Mouse (Mus musculus): ENCODE data around the gene Zfp385b. TPM values are rescaled to one million over a fixed set of nuclear protein-coding genes. Genes with fewer than 3 reads are reported as not detected.

Gene Zfp385b
- polyA plus RNA-seq (2012; rRNA removed): 36.6 and 39.1 TPM in 2 replicates

DNA sequence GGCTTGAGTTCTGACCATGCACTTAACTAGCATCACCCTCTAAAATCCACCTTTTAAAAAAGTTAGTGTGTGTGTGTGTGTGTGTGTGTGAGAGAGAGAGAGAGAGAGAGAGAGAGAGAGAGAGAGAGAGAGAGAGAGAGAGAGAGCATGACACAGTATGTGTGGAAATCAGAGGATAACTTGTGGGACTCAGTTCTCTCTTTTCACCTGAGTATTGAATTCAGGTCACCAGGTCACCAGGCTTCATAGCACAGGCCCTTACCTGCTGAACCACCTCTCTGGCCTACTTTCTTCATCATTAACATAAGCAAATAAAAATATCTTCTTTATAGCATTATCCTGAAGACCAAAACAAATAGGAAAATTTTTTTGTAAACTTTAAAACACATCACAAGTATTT is at the start of gene Zfp385b:
Gene Zfp385b, minus strand, starts transcription at position 101 of the 400 bp plus-strand sequence.
- peaks cover 2% of the 10 kb centered on the region; the same call in 1 of the 2 replicates for H3K4me1 ChIP-seq (ENCODE audit: control insufficient read depth, insufficient read depth, low read length)

DNA sequence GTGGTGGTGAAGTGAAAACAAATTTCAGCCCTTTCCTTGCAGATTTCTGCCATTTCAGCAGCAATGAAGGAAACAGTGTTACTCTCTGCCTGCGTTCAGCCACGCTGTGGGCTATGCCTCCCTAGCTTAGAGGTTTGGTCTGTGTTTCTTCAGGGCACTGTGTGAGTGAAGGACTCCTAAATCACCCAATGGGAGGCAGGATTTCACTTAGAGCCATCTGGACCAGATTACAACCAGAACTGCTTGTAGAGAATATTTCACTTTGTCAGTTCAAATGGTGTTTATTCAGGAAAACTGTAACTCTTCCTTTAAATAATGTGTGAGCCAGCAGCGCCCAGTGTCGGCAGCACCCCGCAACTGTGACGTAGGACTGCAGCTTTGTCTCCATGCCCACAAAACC is 44.5 kb upstream of the Zfp385b start:
- Histone ChIP-seq H3K4me3 (ENCODE audit: insufficient read depth, low read length) (0 out of 2 replicates have a peak overlapping the region, but pooled peaks have one; percentile 3), H3K4me1 (ENCODE audit: control insufficient read depth, insufficient read depth, low read length) (no peaks in the 10 kb centered on the region), H3K27ac (ENCODE audit: insufficient read depth, low read length) (0 out of 2 replicates have a peak overlapping the region, but pooled peaks have one; percentile 1)
- TF ChIP-seq CTCF (IDR thresholded peaks at IDR 0.05; ENCODE audit: extremely low read depth, insufficient read depth, low read length) (no peak), POLR2A (IDR thresholded peaks at IDR 0.05; ENCODE audit: extremely low read depth, insufficient read depth, low read length) (no peak)

More for the DNA sequence above, at the start of gene Zfp385b:
- TF ChIP-seq CTCF (IDR thresholded peaks at IDR 0.05; ENCODE audit: extremely low read depth, insufficient read depth, low read length): no peak
- TF ChIP-seq POLR2A (IDR thresholded peaks at IDR 0.05; ENCODE audit: extremely low read depth, insufficient read depth, low read length): no peak
- H3K27ac ChIP-seq (ENCODE audit: insufficient read depth, low read length): no peak within 1 kb of the TSS
- H3K4me3 ChIP-seq (ENCODE audit: insufficient read depth, low read length): no peak within 1 kb of the TSS

DNA sequence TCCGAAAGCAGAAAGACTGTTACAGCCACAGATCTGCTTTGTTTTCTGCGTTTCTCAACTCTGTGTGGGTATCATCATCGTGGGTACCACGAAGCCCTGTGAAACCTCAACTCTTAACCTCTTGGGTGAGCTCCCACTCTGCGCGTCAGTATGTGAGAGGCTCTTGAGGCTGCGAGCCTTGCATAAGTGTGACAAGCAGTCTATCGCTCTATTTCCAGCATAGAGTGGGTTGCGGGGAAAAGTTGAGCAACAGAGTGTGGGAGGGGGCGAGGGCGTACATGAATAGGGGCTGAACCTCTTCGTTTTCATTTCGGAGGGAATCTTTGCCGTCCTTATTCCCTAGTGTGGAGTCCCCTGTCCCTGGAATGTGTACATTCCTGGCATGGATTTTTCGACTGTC is 44.1 kb upstream of the Zfp385b start:
- 0 out of 2 replicates have a peak overlapping the region, but pooled peaks have one; percentile 3 for H3K4me3 ChIP-seq (ENCODE audit: insufficient read depth, low read length)
- no peak overlapping the region for H3K27ac ChIP-seq (ENCODE audit: insufficient read depth, low read length)
- no peak for TF ChIP-seq CTCF (IDR thresholded peaks at IDR 0.05; ENCODE audit: extremely low read depth, insufficient read depth, low read length)
- no peak for TF ChIP-seq POLR2A (IDR thresholded peaks at IDR 0.05; ENCODE audit: extremely low read depth, insufficient read depth, low read length)
- no peaks in the 10 kb centered on the region for H3K4me1 ChIP-seq (ENCODE audit: control insufficient read depth, insufficient read depth, low read length)

DNA sequence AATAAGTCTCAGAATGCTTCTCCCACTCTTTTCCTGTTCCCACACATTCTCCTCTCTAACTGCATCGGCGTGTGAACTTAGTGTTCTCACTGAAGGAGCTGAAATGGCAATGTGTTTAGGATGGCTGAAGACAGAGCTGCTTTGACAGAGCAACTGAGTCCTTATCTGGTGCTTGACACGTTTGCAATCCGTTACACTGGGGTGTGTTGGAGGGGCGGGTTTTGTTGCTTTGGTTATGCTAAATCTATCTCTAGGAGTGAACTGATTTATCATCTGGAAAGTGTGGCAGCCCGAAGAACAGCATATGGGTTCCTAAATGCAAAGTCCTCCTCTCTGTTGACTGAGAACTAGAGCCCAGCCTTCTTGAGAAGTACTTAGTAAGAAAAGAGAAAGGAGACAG is 22.0 kb upstream of the Zfp385b start:
- peaks cover 4% of the 10 kb centered on the region for H3K4me1 ChIP-seq (ENCODE audit: control insufficient read depth, insufficient read depth, low read length)
- H3K27ac ChIP-seq (ENCODE audit: insufficient read depth, low read length): no peak overlapping the region
- no peak overlapping the region for H3K4me3 ChIP-seq (ENCODE audit: insufficient read depth, low read length)
- TF ChIP-seq CTCF (IDR thresholded peaks at IDR 0.05; ENCODE audit: extremely low read depth, insufficient read depth, low read length): no peak
- TF ChIP-seq POLR2A (IDR thresholded peaks at IDR 0.05; ENCODE audit: extremely low read depth, insufficient read depth, low read length): 0 out of 2 replicates have a peak, but pooled peaks have one; percentile 3

DNA sequence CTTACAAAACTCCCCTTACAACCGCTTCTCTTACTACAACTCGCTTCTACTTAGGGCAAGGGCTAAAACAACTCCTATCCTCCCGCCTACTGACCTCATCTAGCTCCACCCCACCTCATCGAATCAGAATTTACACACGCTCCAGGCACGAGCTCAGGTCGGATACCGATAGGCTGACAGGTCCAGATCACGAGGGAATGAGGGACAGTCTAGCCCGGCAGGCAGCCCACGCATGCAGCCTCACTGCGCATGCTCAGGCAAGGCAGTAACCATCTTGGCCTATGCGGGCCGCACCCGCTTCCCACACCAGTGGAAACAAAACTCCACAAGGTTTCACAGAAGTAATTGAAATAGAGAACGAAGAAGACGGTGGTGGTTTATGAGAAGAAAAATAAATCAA is 20.1 kb upstream of the Zfp385b start:
- Histone ChIP-seq H3K4me3 (ENCODE audit: insufficient read depth, low read length) (no peak overlapping the region), H3K27ac (ENCODE audit: insufficient read depth, low read length) (no peak overlapping the region), H3K4me1 (ENCODE audit: control insufficient read depth, insufficient read depth, low read length) (peaks cover 4% of the 10 kb centered on the region)
- TF ChIP-seq CTCF (IDR thresholded peaks at IDR 0.05; ENCODE audit: extremely low read depth, insufficient read depth, low read length) (no peak), POLR2A (IDR thresholded peaks at IDR 0.05; ENCODE audit: extremely low read depth, insufficient read depth, low read length) (no peak)

DNA sequence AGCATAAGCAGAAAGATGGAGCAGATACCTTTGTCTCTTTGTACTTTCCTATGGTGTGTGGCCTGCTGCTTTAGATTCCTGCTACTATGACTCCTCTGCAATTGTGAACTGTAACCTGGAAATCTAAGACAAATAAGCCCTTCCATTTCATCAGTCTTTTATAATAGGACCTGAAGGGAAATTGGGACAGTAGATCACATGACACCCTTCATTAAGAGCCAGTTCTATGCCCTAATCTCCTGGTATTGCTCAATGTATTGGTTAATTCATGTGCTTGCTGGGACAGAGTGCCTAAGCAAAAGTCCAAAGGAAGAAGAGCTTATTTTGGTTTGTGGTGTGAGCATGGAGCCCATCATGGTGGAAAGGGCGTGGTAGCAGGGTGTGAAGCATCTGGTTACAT is 19.2 kb upstream of the Zfp385b start:
- TF ChIP-seq CTCF (IDR thresholded peaks at IDR 0.05; ENCODE audit: extremely low read depth, insufficient read depth, low read length): no peak
- TF ChIP-seq POLR2A (IDR thresholded peaks at IDR 0.05; ENCODE audit: extremely low read depth, insufficient read depth, low read length): no peak
- H3K4me3 ChIP-seq (ENCODE audit: insufficient read depth, low read length): no peak overlapping the region
- peaks cover 4% of the 10 kb centered on the region for H3K4me1 ChIP-seq (ENCODE audit: control insufficient read depth, insufficient read depth, low read length)
- no peak overlapping the region for H3K27ac ChIP-seq (ENCODE audit: insufficient read depth, low read length)

DNA sequence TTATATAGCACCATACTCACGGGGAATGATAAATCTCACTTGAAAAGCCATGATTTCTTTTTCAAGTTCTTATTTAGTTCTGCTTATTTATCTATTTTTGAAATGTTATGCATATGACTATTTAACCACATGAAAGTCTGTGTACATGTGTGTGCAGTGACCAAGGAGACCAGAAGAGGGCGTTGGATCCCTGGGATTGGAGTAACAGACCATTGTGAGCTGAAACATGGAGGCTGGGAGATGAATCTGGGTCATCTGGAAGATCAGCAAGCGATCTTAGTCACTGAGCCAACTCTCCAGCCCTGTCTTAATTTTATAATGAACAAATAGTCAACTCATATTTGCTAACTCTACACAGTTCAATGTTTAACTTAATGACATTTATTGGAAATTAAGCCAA is 16.3 kb upstream of the Zfp385b start:
- no peak overlapping the region for H3K27ac ChIP-seq (ENCODE audit: insufficient read depth, low read length)
- TF ChIP-seq CTCF (IDR thresholded peaks at IDR 0.05; ENCODE audit: extremely low read depth, insufficient read depth, low read length) (no peak), POLR2A (IDR thresholded peaks at IDR 0.05; ENCODE audit: extremely low read depth, insufficient read depth, low read length) (no peak)
- H3K4me1 ChIP-seq (ENCODE audit: control insufficient read depth, insufficient read depth, low read length): peaks cover under 1% of the 10 kb centered on the region; the same call in 1 of the 2 replicates
- H3K4me3 ChIP-seq (ENCODE audit: insufficient read depth, low read length): no peak overlapping the region

DNA sequence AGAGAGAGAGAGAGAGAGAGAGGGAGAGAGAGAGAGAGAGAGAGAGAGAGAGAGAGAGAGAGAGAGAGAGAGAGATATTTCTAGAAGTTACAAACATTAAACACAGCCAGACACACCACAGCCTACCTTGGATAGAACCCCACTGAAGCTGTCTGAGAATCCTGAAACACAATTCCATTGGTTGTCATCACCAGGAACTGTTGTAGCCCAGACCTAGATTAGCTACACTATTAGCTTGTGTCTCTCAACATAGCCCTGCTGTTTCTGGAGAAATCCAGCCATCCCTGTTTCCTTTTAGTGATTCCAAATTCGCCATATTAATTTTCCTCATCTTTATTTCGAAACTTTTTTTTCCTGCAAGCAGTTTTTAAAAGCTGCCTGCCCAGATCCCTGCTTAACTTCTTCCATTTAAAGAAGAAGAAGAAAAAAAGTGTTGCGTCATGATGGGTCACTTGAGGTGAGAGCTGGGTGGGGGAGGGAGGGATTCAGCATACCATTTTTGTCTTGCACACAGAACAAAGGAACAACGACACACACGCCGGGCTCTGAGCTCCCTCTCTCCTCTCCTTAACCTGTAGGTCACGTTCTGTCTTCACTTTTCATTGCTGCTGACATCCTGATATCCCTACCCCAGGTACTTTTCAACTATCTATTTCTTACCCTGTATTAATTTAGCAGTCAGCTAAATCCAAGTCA is 6.8 kb upstream of the Zfp385b start:
- no peak for TF ChIP-seq POLR2A (IDR thresholded peaks at IDR 0.05; ENCODE audit: extremely low read depth, insufficient read depth, low read length)
- TF ChIP-seq CTCF (IDR thresholded peaks at IDR 0.05; ENCODE audit: extremely low read depth, insufficient read depth, low read length): no peak

DNA sequence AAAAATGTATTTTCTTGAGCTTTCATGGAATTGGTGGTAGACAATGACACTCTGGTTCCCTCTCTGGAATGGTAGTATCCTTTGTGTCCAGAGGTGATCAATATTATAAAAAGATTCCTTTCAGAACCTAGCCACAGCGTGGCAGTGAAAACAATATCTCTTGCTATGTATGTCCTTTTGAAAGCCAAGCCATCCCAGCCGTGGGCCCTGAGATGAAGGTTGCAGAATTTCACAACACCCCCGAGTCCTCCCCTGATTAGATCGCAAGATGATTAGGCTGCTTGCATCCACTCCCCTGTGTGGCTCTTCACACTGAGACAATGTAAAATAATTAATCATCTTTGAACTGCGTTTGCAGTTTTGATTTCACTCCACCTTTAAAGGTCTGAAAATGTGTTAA is 3.6 kb upstream of the Zfp385b start:
- TF ChIP-seq CTCF (IDR thresholded peaks at IDR 0.05; ENCODE audit: extremely low read depth, insufficient read depth, low read length) (no peak), POLR2A (IDR thresholded peaks at IDR 0.05; ENCODE audit: extremely low read depth, insufficient read depth, low read length) (no peak)
- Histone ChIP-seq H3K27ac (ENCODE audit: insufficient read depth, low read length) (no peak overlapping the region), H3K4me3 (ENCODE audit: insufficient read depth, low read length) (no peak overlapping the region)

More for the DNA sequence above, 6.8 kb upstream of the Zfp385b start:
- Histone ChIP-seq H3K27ac (ENCODE audit: insufficient read depth, low read length) (no peak overlapping the region), H3K4me1 (ENCODE audit: control insufficient read depth, insufficient read depth, low read length) (no peaks in the 10 kb centered on the region), H3K4me3 (ENCODE audit: insufficient read depth, low read length) (no peak overlapping the region)

DNA sequence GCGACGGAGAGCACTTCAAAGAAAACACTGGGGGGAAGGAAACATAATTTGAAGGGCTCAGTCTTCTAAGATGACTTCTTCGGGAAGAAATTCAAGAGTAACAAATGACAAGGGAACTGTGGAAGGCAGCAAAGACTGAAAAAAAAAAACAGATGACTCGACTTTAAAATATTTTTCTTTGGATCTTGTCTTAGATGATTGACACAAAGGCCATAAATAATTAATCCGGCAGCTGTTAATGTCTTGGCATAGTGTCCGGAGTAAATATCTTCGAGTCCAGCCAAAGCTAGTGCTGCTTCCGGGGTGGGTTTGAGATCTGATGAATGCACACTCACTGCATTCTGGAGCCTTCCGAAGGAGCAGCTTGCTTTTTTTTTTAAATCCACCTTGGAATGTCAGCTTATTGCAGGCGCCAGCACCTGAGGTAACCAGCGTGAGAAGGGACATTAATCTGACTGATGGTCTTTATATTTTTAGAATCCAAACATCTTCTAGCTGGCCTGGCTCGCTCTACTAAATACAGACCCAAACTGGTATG is 2.0 kb downstream of the Zfp385b start:
- Histone ChIP-seq H3K27ac (ENCODE audit: insufficient read depth, low read length) (peak overlapping the region; percentile 87), H3K4me1 (ENCODE audit: control insufficient read depth, insufficient read depth, low read length) (peaks cover 6% of the 10 kb centered on the region; the same call in 1 of the 2 replicates), H3K4me3 (ENCODE audit: insufficient read depth, low read length) (peak overlapping the region; percentile 79)
- no peak for TF ChIP-seq CTCF (IDR thresholded peaks at IDR 0.05; ENCODE audit: extremely low read depth, insufficient read depth, low read length)
- no peak for TF ChIP-seq POLR2A (IDR thresholded peaks at IDR 0.05; ENCODE audit: extremely low read depth, insufficient read depth, low read length)

More for the DNA sequence above, 3.6 kb upstream of the Zfp385b start:
- H3K4me1 ChIP-seq (ENCODE audit: control insufficient read depth, insufficient read depth, low read length): peaks cover under 1% of the 10 kb centered on the region; the same call in 1 of the 2 replicates

Measured in cortical plate, adult 2 months (tissue).